13 mouse cellular contexts compared by ENCODE assay signal in the genomic region with DNA sequence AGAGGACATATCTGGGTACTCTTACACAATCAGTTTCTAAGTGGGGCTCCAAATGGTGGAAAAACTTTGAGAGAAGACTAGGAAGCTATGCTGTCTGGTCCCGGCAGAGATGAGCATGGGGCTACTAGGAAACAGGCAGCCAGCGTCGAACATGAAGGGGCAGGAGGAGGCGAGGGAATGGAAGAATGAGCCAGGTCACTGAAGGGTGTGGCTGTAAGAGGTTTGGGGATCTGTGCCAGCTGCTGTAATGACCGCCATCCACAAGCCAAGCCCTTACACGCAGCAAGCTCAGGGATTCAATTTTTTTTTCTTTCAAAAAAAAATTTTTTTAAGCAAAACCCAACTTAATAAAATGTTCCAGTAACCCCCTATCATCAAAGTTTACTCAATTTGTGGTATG.
"Had no signal": no experiment of that assay in that cellular context is flagged by ENCODE, and none has a peak within 500 bp of the region (broad histone marks: within the 10 kb centered on the region; RNA-seq: fewer than 3 reads in every experiment).

No protein-coding gene starts in this region.

- H3K4me1 ChIP-seq: liver, embryonic 13.5 days; midbrain, embryonic 15.5 days; neural tube, embryonic 12.5 days had no signal

- H3K4me3 ChIP-seq: limb, embryonic 12.5 days; liver, embryonic 13.5 days; midbrain, embryonic 15.5 days; neural tube, embryonic 12.5 days had no signal

- ATAC-seq: liver, postnatal 0 days; midbrain, embryonic 15.5 days had no signal

- DNase-seq: kidney, adult 9 months; kidney, postnatal 36 days; liver; liver, embryonic 13.5 days; liver, postnatal 0 days; spleen, adult 18-20 months; thymus, adult 18-20 months; thymus, postnatal 14 days had no signal

- H3K36me3 ChIP-seq: limb, embryonic 12.5 days; liver, embryonic 13.5 days; midbrain, embryonic 15.5 days; neural tube, embryonic 12.5 days had no signal

- H3K9me3 ChIP-seq: limb, embryonic 12.5 days; liver, embryonic 13.5 days; midbrain, embryonic 15.5 days; neural tube, embryonic 12.5 days had no signal

- H3K9ac ChIP-seq: limb, embryonic 12.5 days; liver, embryonic 13.5 days; liver, postnatal 0 days; midbrain, embryonic 15.5 days; neural tube, embryonic 12.5 days had no signal

- H3K4me2 ChIP-seq: limb, embryonic 12.5 days; liver, embryonic 13.5 days; midbrain, embryonic 11.5 days; midbrain, embryonic 15.5 days; neural tube, embryonic 12.5 days had no signal

- H3K27ac ChIP-seq: kidney, postnatal 0 days; limb, embryonic 12.5 days; liver, embryonic 13.5 days; midbrain, embryonic 15.5 days; neural tube, embryonic 12.5 days had no signal

- H3K27me3 ChIP-seq: limb, embryonic 12.5 days; liver, embryonic 13.5 days; midbrain, embryonic 15.5 days; neural tube, embryonic 12.5 days had no signal
